Mouse (Mus musculus): ENCODE results near the gene Tmem38a. TPM values are rescaled to one million over a fixed set of nuclear protein-coding genes. Genes with fewer than 3 reads are reported as not detected.

The Tmem38a gene
- total and polyA plus RNA-seq, 2 experiments = 2.6 to 3.5 TPM

DNA sequence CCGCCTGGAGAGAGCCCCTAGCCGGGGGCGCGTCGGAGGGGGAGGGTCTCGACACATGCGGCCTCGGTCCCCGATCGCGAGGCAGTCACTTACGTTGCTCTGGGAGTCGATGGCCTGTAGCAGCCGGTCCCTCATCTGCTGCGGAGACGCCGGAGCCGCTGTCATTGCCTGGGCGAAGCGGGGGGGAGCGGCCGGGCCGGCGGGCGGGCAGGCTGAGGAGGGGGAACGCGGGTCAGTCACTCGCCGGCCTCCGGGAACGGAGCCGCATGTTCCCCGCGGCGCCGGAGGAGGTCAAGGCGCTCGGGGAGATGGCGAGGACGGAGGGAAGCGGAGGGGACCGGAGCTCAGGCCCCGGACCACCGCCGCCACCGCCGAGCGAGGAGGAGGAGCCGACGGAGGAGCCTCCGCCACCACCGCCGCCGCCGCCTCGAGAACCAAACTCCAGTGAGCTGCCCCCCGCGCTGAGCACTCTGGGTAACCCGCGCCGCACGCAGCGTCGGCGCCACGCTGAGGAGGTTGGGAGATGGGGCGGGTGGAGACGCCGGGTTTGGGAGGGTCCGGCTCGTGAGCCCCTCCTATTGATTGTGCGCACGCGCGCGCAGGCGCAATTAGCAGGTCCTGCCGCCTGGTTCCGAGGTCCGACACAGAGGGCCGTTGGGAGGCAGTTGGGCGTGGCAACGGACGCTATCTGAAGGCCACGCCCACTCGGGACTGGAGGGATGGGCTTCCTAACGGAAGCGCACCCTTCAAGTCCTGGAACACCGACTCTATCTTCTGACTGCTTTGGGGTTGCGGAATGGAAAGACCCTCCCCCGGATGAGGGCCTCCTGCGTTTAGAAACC is 23.8 kb upstream of the Tmem38a start, which contains the start of gene Med26:
Gene Med26, minus strand, starts transcription at position 469 of the 842 bp plus-strand sequence.
- peaks cover 12% of the 10 kb centered on the region for H3K4me1 ChIP-seq (ENCODE audit: control insufficient read depth, insufficient read depth, low read length)
- peak within 1 kb of the TSS; percentile 54 for H3K27ac ChIP-seq (replicated peaks; ENCODE audit: insufficient read depth, low read depth, low read length)
- peak within 1 kb of the TSS; percentile 93 for H3K9ac ChIP-seq (ENCODE audit: low read depth, low read length)
- under 1% methylated on average over 82 of the region's 92 CpGs for WGBS
- peak; percentile 96 for DNase-seq (ENCODE audit: extremely low read depth, low read depth, low spot score)
- no peaks in the 10 kb centered on the region for H3K27me3 ChIP-seq (ENCODE audit: control insufficient read depth, insufficient read depth, low read length)
- H3K36me3 ChIP-seq (ENCODE audit: control insufficient read depth, insufficient read depth, low read length) = no peaks in the 10 kb centered on the region; the same call in 1 of the 2 replicates
- no peak for TF ChIP-seq CTCF (IDR thresholded peaks at IDR 0.05; ENCODE audit: low read depth, low read length)
- peak; percentile 76; the same call in 1 of the 2 replicates for TF ChIP-seq POLR2A (IDR thresholded peaks at IDR 0.05; ENCODE audit: extremely low read depth, insufficient read depth, low read length)
- H3K4me3 ChIP-seq (ENCODE audit: insufficient read depth, low read depth, low read length) = peak within 1 kb of the TSS; percentile 82
- H3K79me2 ChIP-seq (ENCODE audit: control insufficient read depth, insufficient read depth, low read length) = peaks cover 44% of the 10 kb centered on the region

DNA sequence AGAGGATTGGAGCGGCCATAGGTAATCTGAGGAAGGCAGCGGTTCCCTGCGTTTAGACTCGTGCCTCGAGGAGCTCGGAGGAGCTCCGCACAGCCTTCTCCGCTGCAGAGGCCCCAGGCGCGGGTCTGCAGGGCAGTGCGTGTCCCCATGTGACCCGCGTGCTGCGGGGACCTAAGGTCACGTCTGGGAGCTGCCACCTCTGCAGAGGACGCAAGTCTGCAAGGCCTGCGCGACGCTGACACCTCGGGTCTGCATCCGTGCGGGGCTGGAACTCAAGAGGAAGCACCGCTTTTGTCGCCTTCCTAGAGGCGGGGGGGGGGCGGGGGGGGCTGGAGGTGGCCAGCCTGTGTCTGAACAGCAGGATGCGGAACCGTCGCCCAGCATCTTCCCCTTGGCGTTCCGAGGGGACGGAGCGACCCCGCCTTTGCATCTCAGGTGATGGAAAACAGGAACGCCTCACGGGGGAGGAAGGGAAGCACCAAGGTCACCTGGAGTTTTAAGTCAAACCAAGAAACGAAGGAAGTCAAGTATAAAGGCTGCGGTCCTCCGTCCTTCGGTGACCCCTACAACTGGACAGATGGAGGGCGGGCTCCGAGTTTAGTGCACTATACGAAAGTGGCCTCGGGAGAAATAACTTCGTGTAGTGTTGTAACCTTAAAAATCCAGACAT is 23.1 kb upstream of the Tmem38a start:
- Histone ChIP-seq H3K27ac (replicated peaks; ENCODE audit: insufficient read depth, low read depth, low read length) (peak overlapping the region; percentile 54), H3K79me2 (ENCODE audit: control insufficient read depth, insufficient read depth, low read length) (peaks cover 37% of the 10 kb centered on the region), H3K27me3 (ENCODE audit: control insufficient read depth, insufficient read depth, low read length) (no peaks in the 10 kb centered on the region), H3K9ac (ENCODE audit: low read depth, low read length) (peak overlapping the region; percentile 70), H3K4me3 (ENCODE audit: insufficient read depth, low read depth, low read length) (peak overlapping the region; percentile 77), H3K4me1 (ENCODE audit: control insufficient read depth, insufficient read depth, low read length) (peaks cover 10% of the 10 kb centered on the region), H3K36me3 (ENCODE audit: control insufficient read depth, insufficient read depth, low read length) (no peaks in the 10 kb centered on the region; the same call in 1 of the 2 replicates)
- WGBS = under 1% methylated on average over 44 of the region's 45 CpGs
- TF ChIP-seq CTCF (IDR thresholded peaks at IDR 0.05; ENCODE audit: low read depth, low read length) = no peak
- TF ChIP-seq POLR2A (IDR thresholded peaks at IDR 0.05; ENCODE audit: extremely low read depth, insufficient read depth, low read length) = no peak
- DNase-seq (ENCODE audit: extremely low read depth, low read depth, low spot score) = no peak

DNA sequence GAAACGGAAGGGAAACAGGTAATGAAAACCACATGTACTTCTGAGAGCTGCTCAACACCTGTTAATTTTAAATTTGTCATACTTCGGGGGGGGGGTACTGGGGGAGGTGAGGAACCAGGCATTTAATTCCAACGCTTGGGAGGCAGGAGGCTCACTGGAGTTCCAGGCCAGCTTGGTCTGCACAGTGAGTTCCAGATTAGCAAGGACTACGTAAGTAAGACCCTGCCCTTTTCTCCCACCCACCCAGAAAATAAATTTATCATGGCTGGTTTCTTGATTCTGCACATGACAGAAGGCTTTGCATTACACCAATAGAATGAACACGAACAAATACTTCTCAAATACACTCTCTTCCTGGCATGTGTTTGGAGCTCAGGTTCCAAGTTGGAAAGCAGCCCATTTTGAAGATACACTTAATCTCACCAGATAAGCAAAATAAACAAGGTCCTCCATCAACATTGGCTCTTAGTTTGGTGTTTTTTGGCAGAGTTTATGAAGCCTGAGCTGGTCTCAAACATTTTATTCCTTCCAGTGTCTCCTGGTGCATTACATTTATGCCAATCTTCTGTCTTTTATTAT is 22.5 kb upstream of the Tmem38a start:
- WGBS = 2% methylated on average over 5 of the region's 5 CpGs
- TF ChIP-seq CTCF (IDR thresholded peaks at IDR 0.05; ENCODE audit: low read depth, low read length) (no peak), POLR2A (IDR thresholded peaks at IDR 0.05; ENCODE audit: extremely low read depth, insufficient read depth, low read length) (no peak)
- peaks cover 32% of the 10 kb centered on the region for H3K79me2 ChIP-seq (ENCODE audit: control insufficient read depth, insufficient read depth, low read length)
- H3K36me3 ChIP-seq (ENCODE audit: control insufficient read depth, insufficient read depth, low read length) = no peaks in the 10 kb centered on the region; the same call in 1 of the 2 replicates
- peak; percentile 98 for DNase-seq (ENCODE audit: extremely low read depth, low read depth, low spot score)
- peak overlapping the region; percentile 70 for H3K9ac ChIP-seq (ENCODE audit: low read depth, low read length)
- no peaks in the 10 kb centered on the region for H3K27me3 ChIP-seq (ENCODE audit: control insufficient read depth, insufficient read depth, low read length)
- peak overlapping the region; percentile 47 for H3K27ac ChIP-seq (replicated peaks; ENCODE audit: insufficient read depth, low read depth, low read length)
- H3K4me3 ChIP-seq (ENCODE audit: insufficient read depth, low read depth, low read length) = peak overlapping the region; percentile 77
- peaks cover 9% of the 10 kb centered on the region for H3K4me1 ChIP-seq (ENCODE audit: control insufficient read depth, insufficient read depth, low read length)

DNA sequence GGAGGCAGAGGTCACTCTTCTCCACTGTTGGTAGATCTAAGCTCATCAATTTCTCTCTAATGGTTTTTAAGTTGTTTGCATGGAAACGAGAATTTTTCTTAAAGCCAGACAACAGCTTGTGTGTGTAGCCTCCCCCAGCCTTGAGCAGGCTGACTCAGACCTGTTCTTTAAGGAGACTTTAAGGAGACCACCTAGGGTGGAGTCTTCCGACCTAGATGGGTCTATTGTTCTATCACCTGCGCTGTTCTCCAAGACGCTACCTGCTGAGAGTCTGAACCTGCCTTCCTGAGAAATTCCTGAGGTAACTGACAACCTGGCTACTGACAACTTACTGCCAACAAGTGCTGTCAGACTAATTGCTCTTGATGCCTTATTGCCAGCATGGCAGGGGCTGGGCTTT is 16.1 kb upstream of the Tmem38a start:
- WGBS = 82% methylated on average over 4 of the region's 4 CpGs
- TF ChIP-seq CTCF (IDR thresholded peaks at IDR 0.05; ENCODE audit: low read depth, low read length) (no peak), POLR2A (IDR thresholded peaks at IDR 0.05; ENCODE audit: extremely low read depth, insufficient read depth, low read length) (no peak)
- no peak for DNase-seq (ENCODE audit: extremely low read depth, low read depth, low spot score)
- Histone ChIP-seq H3K4me3 (ENCODE audit: insufficient read depth, low read depth, low read length) (no peak overlapping the region), H3K27ac (replicated peaks; ENCODE audit: insufficient read depth, low read depth, low read length) (no peak overlapping the region), H3K9ac (ENCODE audit: low read depth, low read length) (no peak overlapping the region), H3K4me1 (ENCODE audit: control insufficient read depth, insufficient read depth, low read length) (no peaks in the 10 kb centered on the region), H3K27me3 (ENCODE audit: control insufficient read depth, insufficient read depth, low read length) (no peaks in the 10 kb centered on the region), H3K36me3 (ENCODE audit: control insufficient read depth, insufficient read depth, low read length) (no peaks in the 10 kb centered on the region; the same call in 1 of the 2 replicates), H3K79me2 (ENCODE audit: control insufficient read depth, insufficient read depth, low read length) (no peaks in the 10 kb centered on the region)

DNA sequence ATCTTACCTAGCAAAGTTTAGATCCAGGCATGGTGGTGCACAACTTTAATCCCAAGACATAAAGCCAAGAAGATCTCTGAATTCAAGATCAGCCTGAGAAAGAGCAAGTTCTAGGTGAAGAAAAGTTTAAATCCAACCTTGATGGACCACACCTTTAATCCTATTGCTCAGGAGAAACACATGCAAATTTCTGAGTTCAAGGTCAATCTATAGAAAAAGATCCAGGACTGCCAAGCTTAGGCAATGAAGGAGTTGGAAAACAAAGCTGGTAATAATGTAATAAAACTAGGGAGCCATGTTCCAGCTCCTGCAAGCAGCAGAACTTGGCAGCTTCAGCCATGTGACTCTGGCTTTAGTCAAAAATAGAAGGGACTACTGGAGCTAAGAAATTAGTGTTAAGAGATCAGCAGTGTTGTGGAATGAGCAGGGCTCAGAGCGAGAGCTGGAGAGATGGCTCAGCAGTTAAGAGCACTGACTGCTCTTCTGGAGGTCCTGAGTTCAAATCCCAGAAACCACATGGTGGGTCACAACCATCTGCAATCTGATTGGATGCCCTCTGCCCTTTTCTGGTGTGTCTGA is 10.7 kb upstream of the Tmem38a start:
- DNase-seq (ENCODE audit: extremely low read depth, low read depth, low spot score) = no peak

More for the DNA sequence above, 10.7 kb upstream of the Tmem38a start:
- no peaks in the 10 kb centered on the region for H3K79me2 ChIP-seq (ENCODE audit: control insufficient read depth, insufficient read depth, low read length)
- H3K27ac ChIP-seq (replicated peaks; ENCODE audit: insufficient read depth, low read depth, low read length) = no peak overlapping the region
- TF ChIP-seq CTCF (IDR thresholded peaks at IDR 0.05; ENCODE audit: low read depth, low read length) = no peak
- WGBS = 90% methylated on average over 1 of the region's 1 CpGs
- H3K27me3 ChIP-seq (ENCODE audit: control insufficient read depth, insufficient read depth, low read length) = no peaks in the 10 kb centered on the region
- peaks cover 12% of the 10 kb centered on the region for H3K36me3 ChIP-seq (ENCODE audit: control insufficient read depth, insufficient read depth, low read length)
- no peak overlapping the region for H3K9ac ChIP-seq (ENCODE audit: low read depth, low read length)
- H3K4me1 ChIP-seq (ENCODE audit: control insufficient read depth, insufficient read depth, low read length) = no peaks in the 10 kb centered on the region
- no peak overlapping the region for H3K4me3 ChIP-seq (ENCODE audit: insufficient read depth, low read depth, low read length)
